Mouse (Mus musculus) C2C12 (cell line): ENCODE measurements around the gene Gm43191.

Source experiments
- CTCF ChIP-seq: IDR thresholded peaks from one replicate; pipeline ENCODE4 v1.5.1; 2011; ENCODE audit not compliant: control insufficient read depth, insufficient read depth, insufficient read length
- MAX ChIP-seq: IDR thresholded peaks from one replicate; pipeline ENCODE4 v1.6.1; 2011; ENCODE audit warnings: mild to moderate bottlenecking, control low read depth

GRCm38 (mm10) chr3:116713031-116713430, 32.0 kb upstream of the Gm43191 start:
- TF ChIP-seq CTCF (no peak), MAX (no peak)
